Mouse (Mus musculus) liver, embryonic 13.5 days (tissue): ENCODE results near the gene Iqcd. TPM values are rescaled to one million over a fixed set of nuclear protein-coding genes. Genes with fewer than 3 reads are reported as not detected.
A peak's percentile ranks its signal among the peaks of the same experiment; 100 is the strongest.

Experiments used
- ATAC-seq: fragments of 200-750 bp; cut with Nextera tagmentation; 2 replicates; pipeline ENCODE4 v1.8.0; 2017; ENCODE audit warnings: low read depth, mild to moderate bottlenecking, moderate number of reproducible peaks, moderate library complexity
- DNase-seq: peaks from one replicate; pipeline ENCODE4 v3.0.0; 2022
- H3K27ac ChIP-seq: fragments of 300-500 bp; sonication (generic); 2 replicates; pipeline ENCODE4 v1.5.1; 2015; ENCODE audit warnings: moderate library complexity, mild to moderate bottlenecking, inconsistent platforms
- H3K27me3 ChIP-seq: fragments of 300-500 bp; sonication (generic); 2 replicates; pipeline ENCODE4 v1.6.1; 2015; ENCODE audit warnings: mild to moderate bottlenecking, inconsistent platforms
- H3K36me3 ChIP-seq: fragments of 300-500 bp; sonication (generic); 2 replicates; pipeline ENCODE4 v1.6.1; 2015; ENCODE audit warnings: mild to moderate bottlenecking, inconsistent platforms
- H3K4me1 ChIP-seq: fragments of 300-500 bp; sonication (generic); replicated peaks from 2 replicates; pipeline ENCODE4 v1.6.1; 2015; ENCODE audit warnings: inconsistent platforms
- H3K4me2 ChIP-seq: fragments of 300-500 bp; sonication (generic); 2 replicates; pipeline ENCODE4 v1.6.1; 2015; ENCODE audit warnings: inconsistent platforms, mild to moderate bottlenecking, moderate library complexity
- H3K4me3 ChIP-seq: fragments of 300-500 bp; sonication (generic); replicated peaks from 2 replicates; pipeline ENCODE4 v1.5.1; 2015; ENCODE audit warnings: mild to moderate bottlenecking, inconsistent platforms
- H3K9ac ChIP-seq: fragments of 300-500 bp; sonication (generic); 2 replicates; pipeline ENCODE4 v1.6.1; 2015; ENCODE audit warnings: mild to moderate bottlenecking, inconsistent platforms
- H3K9me3 ChIP-seq: fragments of 300-500 bp; sonication (generic); replicated peaks from 2 replicates; pipeline ENCODE4 v1.6.1; 2016; ENCODE audit warnings: inconsistent platforms
- WGBS: fragments of 180-500 bp; shearing (Covaris S2); methylation state at CpG from one replicate; pipeline ENCODE4 v1.1.7; 2015; ENCODE audit not compliant: insufficient replicate concordance; 5-methylcytosine and 5-hydroxymethylcytosine counted together
- polyA plus RNA-seq: library from polyadenylated mRNA; unstranded; fragments of >200 nt; fragmentation: Nextera tagmentation; extraction: Ambion mirVana; gene quantifications from 2 replicates; pipeline ENCODE4 v1.2.1, GENCODE M21; 2015

Iqcd gene
- polyA plus RNA-seq, 1 experiment from 2014 or later = 1.9 TPM

- H3K27ac ChIP-seq = no peak overlapping the region
- peaks cover 42% of the 10 kb centered on the region for H3K27me3 ChIP-seq
- peaks cover 5% of the 10 kb centered on the region; the same call in 1 of the 2 replicates for H3K9me3 ChIP-seq
- no peaks in the 10 kb centered on the region for H3K36me3 ChIP-seq
- no peak overlapping the region for H3K4me3 ChIP-seq
- 41% methylated on average over 5 of the region's 5 CpGs for WGBS
- DNase-seq (no peak), ATAC-seq (no peak)
- H3K4me2 ChIP-seq = no peak overlapping the region
- no peak overlapping the region for H3K9ac ChIP-seq
- no peaks in the 10 kb centered on the region for H3K4me1 ChIP-seq
These were observed 46.0 kb downstream of the Iqcd start for GRCm38 (mm10) chr5:120634860-120635259.

GRCm38 (mm10) chr5:120635633-120636032 lies 46.8 kb downstream of the Iqcd start:
- Histone ChIP-seq H3K36me3 (no peaks in the 10 kb centered on the region), H3K4me1 (no peaks in the 10 kb centered on the region), H3K27me3 (peaks cover 35% of the 10 kb centered on the region), H3K9me3 (peaks cover 5% of the 10 kb centered on the region; the same call in 1 of the 2 replicates), H3K4me2 (no peak overlapping the region), H3K27ac (no peak overlapping the region), H3K9ac (no peak overlapping the region), H3K4me3 (no peak overlapping the region)
- 70% methylated on average over 5 of the region's 5 CpGs for WGBS
- no peak for DNase-seq
- no peak for ATAC-seq

- peaks cover 4% of the 10 kb centered on the region; the same call in 1 of the 2 replicates for H3K4me1 ChIP-seq
- 72% methylated on average over 7 of the region's 7 CpGs for WGBS
- peaks cover 18% of the 10 kb centered on the region for H3K27me3 ChIP-seq
- no peak overlapping the region for H3K27ac ChIP-seq
- no peak for DNase-seq
- H3K4me3 ChIP-seq = no peak overlapping the region
- H3K9ac ChIP-seq = no peak overlapping the region
- no peaks in the 10 kb centered on the region for H3K36me3 ChIP-seq
- no peak overlapping the region for H3K4me2 ChIP-seq
- ATAC-seq = no peak
- H3K9me3 ChIP-seq = no peaks in the 10 kb centered on the region
These were observed 51.3 kb downstream of the Iqcd start for GRCm38 (mm10) chr5:120640094-120640493.

DNA sequence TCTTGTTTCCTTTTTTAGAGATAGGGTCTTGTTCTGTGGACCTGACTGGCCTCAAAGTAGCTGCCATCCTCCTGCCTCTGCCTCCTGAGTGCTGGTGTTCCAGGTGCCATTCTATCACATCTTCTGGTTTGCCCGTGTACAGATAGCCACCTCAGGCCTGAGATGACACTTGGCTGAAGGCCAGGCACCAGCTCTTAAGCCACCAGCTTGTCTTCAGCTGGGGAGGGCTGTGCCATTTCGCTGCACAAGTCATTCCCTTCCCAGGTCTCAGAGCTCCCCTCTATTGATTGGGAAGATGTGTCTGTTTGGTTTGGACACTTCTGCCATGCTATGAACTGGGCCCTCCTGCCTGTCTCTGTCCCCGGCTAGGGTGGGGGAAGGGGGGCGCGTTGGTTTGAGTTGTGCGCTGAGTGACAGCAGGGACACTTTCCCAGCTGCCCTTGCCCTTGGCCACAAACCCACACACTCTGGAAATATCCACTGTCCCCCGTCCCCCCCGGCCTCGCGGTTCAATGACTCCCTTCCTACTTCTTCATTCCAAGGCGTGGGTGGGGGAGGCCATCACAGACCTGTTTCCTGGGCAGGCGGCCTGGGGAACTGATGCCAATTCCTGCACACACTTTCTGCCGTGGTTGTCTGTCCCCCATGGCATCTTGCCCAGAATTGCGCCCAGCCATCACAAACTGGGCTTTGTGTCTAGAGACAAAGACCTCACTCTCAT lies 54.7 kb downstream of the Iqcd start:
- ATAC-seq = no peak

GRCm38 (mm10) chr5:120644227-120644626 lies 55.4 kb downstream of the Iqcd start:
- Histone ChIP-seq H3K36me3 (no peaks in the 10 kb centered on the region), H3K4me1 (peaks cover 20% of the 10 kb centered on the region), H3K4me3 (no peak overlapping the region), H3K27ac (no peak overlapping the region), H3K9ac (no peak overlapping the region), H3K4me2 (no peak overlapping the region), H3K9me3 (no peaks in the 10 kb centered on the region), H3K27me3 (peaks cover 50% of the 10 kb centered on the region)
- DNase-seq (no peak), ATAC-seq (no peak)
- 23% methylated on average over 3 of the region's 3 CpGs for WGBS

More for the DNA sequence above, 54.7 kb downstream of the Iqcd start:
- Histone ChIP-seq H3K9me3 (no peaks in the 10 kb centered on the region), H3K4me2 (no peak overlapping the region), H3K27ac (no peak overlapping the region), H3K36me3 (no peaks in the 10 kb centered on the region), H3K4me3 (no peak overlapping the region), H3K4me1 (peaks cover 13% of the 10 kb centered on the region), H3K27me3 (peaks cover 43% of the 10 kb centered on the region), H3K9ac (no peak overlapping the region)
- 17% methylated on average over 14 of the region's 14 CpGs for WGBS
- no peak for DNase-seq

DNA sequence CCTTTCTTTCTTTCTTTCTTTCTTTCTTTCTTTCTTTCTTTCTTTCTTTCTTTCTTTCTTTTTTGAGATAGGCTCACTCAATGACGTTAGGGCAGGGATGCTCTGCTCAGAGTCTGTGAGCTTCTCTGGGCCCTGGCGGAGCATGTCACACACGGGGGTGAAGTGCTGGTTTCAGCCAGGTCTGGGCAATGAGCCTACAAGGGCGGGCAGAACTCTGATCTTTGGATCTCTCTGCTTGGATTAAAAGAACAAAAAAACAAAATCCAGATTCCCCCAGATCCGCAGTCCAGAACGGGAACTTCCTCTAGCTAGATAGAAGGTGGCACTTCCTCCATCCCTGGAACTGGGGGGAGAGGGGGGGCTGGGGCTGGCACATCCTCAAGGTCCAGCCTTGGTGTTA lies 57.0 kb downstream of the Iqcd start:
- peaks cover 64% of the 10 kb centered on the region for H3K27me3 ChIP-seq
- no peak for DNase-seq

DNA sequence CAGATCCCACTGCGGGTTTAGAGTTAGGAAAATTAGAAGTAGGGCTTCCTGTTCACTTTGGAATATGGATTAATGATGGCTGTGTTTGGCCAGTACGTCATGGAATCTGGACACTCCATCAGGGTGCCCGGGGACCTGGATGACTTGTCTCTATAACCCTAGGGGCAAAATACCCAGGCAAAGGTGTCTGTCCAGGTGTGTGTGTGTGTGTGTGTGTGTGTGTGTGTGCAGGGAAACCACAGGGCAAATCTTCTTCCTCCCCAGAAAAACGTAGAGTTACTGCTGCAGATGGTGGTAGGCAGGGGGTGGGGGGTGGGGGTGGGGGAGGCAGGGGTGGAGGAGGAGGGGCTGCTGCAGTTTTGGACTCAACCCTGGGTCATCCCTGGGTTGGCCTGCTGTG lies 58.5 kb downstream of the Iqcd start:
- H3K27ac ChIP-seq = no peak overlapping the region
- H3K9ac ChIP-seq = no peak overlapping the region
- no peaks in the 10 kb centered on the region for H3K36me3 ChIP-seq
- ATAC-seq = no peak
- H3K9me3 ChIP-seq = no peaks in the 10 kb centered on the region
- H3K27me3 ChIP-seq = peaks cover 77% of the 10 kb centered on the region
- H3K4me2 ChIP-seq = no peak overlapping the region
- no peak overlapping the region for H3K4me3 ChIP-seq
- WGBS = 47% methylated on average over 4 of the region's 4 CpGs
- peaks cover 36% of the 10 kb centered on the region for H3K4me1 ChIP-seq
- no peak for DNase-seq

More for the DNA sequence above, 57.0 kb downstream of the Iqcd start:
- no peak overlapping the region for H3K4me2 ChIP-seq
- peaks cover 28% of the 10 kb centered on the region for H3K4me1 ChIP-seq
- no peak overlapping the region for H3K27ac ChIP-seq
- H3K9ac ChIP-seq = no peak overlapping the region
- no peaks in the 10 kb centered on the region for H3K9me3 ChIP-seq
- H3K36me3 ChIP-seq = no peaks in the 10 kb centered on the region
- WGBS = 40% methylated on average over 6 of the region's 6 CpGs
- no peak for ATAC-seq
- H3K4me3 ChIP-seq = no peak overlapping the region

- ATAC-seq = no peak
- Histone ChIP-seq H3K4me3 (peak overlapping the region; percentile 40), H3K4me1 (peaks cover 36% of the 10 kb centered on the region), H3K9ac (no peak overlapping the region), H3K36me3 (no peaks in the 10 kb centered on the region), H3K4me2 (peak overlapping the region; percentile 65), H3K27me3 (peaks cover 77% of the 10 kb centered on the region), H3K27ac (no peak overlapping the region), H3K9me3 (no peaks in the 10 kb centered on the region)
- DNase-seq = no peak
- 16% methylated on average over 12 of the region's 12 CpGs for WGBS
These were observed 59.1 kb downstream of the Iqcd start for GRCm38 (mm10) chr5:120647814-120648491.

DNA sequence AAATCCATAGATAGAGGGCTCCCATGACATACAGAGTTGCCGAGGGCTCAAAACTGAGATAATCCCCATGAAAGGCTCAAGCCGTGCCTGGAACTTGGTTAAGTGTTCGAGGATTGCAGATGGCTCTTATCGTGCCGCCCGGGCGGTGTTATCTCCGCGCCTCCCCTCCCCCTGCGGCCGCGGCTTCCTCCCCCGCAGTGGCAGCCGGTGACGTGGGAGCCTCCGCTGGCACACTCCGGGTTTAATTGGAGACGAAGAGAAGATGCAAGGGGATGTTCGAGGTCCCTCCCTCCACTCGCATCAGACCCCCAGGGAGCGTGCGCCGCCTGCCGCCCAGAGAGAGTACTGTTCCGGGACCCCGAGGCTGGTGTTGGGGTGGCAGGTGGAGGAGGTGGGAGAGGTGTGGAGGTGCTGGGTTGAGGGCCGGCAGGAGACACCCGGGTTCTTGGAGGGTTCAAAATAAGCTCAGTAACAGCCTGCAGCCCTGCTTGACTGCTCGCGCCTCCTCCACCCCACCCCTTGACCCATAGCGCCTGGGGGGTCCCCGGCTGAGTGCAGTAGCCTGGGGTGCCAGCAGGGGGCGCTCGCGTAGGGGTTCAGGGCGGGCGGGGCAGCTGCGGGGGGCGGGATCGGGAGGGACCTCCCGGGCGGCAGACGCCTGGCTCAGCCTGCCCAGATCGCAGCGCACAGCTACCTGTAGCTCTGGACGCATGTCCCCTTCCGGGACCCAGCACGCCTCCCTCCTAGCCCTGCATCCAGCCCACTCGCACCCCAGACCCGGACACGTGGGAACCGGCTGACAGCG lies 60.0 kb downstream of the Iqcd start, which contains the start of gene Rasal1:
Gene Rasal1, plus strand, starts transcription at position 244 of the 805 bp plus-strand sequence.
- peaks cover 69% of the 10 kb centered on the region for H3K27me3 ChIP-seq
- H3K9ac ChIP-seq = no peak within 1 kb of the TSS
- H3K36me3 ChIP-seq = no peaks in the 10 kb centered on the region
- DNase-seq (peak; percentile 65), ATAC-seq (peak; percentile 71)
- no peaks in the 10 kb centered on the region for H3K9me3 ChIP-seq
- no peak within 1 kb of the TSS for H3K27ac ChIP-seq
- H3K4me1 ChIP-seq = peaks cover 34% of the 10 kb centered on the region
- WGBS = 1% methylated on average over 49 of the region's 53 CpGs
- H3K4me3 ChIP-seq = peak within 1 kb of the TSS; percentile 40
- peak within 1 kb of the TSS; percentile 65 for H3K4me2 ChIP-seq

GRCm38 (mm10) chr5:120649374-120649933 lies 60.6 kb downstream of the Iqcd start:
- peaks cover 32% of the 10 kb centered on the region for H3K4me1 ChIP-seq
- WGBS = 5% methylated on average over 21 of the region's 21 CpGs
- no peaks in the 10 kb centered on the region for H3K9me3 ChIP-seq
- peak overlapping the region; percentile 65 for H3K4me2 ChIP-seq
- H3K36me3 ChIP-seq = no peaks in the 10 kb centered on the region
- H3K4me3 ChIP-seq = peak overlapping the region; percentile 40
- no peak overlapping the region for H3K9ac ChIP-seq
- DNase-seq (peak; percentile 18), ATAC-seq (0 out of 2 replicates have a peak, but pooled peaks have one; percentile 32)
- H3K27me3 ChIP-seq = peaks cover 63% of the 10 kb centered on the region
- H3K27ac ChIP-seq = no peak overlapping the region

GRCm38 (mm10) chr5:120649938-120650337 lies 61.1 kb downstream of the Iqcd start:
- Histone ChIP-seq H3K4me2 (no peak overlapping the region), H3K27me3 (peaks cover 67% of the 10 kb centered on the region), H3K9me3 (no peaks in the 10 kb centered on the region), H3K4me1 (peaks cover 32% of the 10 kb centered on the region), H3K9ac (no peak overlapping the region), H3K4me3 (no peak overlapping the region), H3K36me3 (no peaks in the 10 kb centered on the region), H3K27ac (no peak overlapping the region)
- DNase-seq (no peak), ATAC-seq (no peak)
- WGBS = 20% methylated on average over 13 of the region's 13 CpGs
